Comparison of ENCODE assay signal across 8 mouse cellular contexts in the genomic region with DNA sequence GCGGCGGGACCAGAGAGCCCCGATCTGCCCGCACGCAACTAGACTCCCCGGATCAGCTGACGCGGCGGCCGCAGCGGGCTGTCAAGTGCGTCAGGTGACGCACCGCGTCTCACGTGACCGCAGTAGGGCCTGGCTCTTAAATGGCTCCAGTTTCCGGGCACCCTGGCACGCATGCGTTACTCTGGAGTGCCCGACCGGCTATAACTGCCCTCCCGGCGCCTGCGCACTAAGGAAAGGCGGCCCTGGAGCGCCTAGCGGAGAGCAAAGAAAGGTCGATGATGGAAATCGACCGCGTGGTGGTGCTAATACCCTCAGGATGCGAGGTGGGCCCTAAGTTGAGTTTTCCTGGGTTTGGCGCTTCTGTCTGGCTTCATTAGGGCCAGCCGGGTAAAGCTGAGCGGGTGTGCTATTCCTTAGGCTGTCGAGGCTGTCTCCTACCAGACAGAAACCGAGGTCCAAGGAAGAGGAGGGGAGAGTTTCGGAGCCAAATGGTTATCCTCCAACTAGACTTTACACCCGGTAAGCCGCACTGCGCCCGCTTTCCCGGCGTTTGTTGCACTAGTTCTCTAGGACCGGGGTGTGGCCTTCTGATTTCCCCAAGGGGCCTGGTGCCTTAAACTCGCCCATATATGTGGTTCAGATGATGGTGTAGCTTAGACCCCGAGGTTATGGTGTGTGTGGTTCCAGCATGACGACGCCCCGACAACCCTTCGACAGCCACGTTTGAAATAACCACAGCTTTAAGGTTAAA. TPM values are rescaled to one million over a fixed set of nuclear protein-coding genes. Genes with fewer than 3 reads are reported as not detected.
DNase-seq lines count a peak whose midpoint lies in the region; ATAC-seq and TF ChIP-seq lines count a peak whose summit lies in the region.

Gene Atp6v0d1, minus strand, starts transcription at position 96 of the 751 bp plus-strand sequence.

- H3K9me3 ChIP-seq in embryonic facial prominence, embryonic 14.5 days (ENCODE audit: control insufficient read depth, low read length) = no peaks in the 10 kb centered on the region
- no peaks in the 10 kb centered on the region for H3K9me3 ChIP-seq in limb, embryonic 13.5 days
- H3K9me3 ChIP-seq in midbrain, embryonic 16.5 days (replicated peaks; ENCODE audit: control insufficient read depth, low read length, poor library complexity, severe bottlenecking) = no peaks in the 10 kb centered on the region

- H3K4me3 ChIP-seq in embryonic facial prominence, embryonic 14.5 days (ENCODE audit: low read depth, low read length) = peak within 1 kb of the TSS; percentile 93
- peak within 1 kb of the TSS; percentile 80 for H3K4me3 ChIP-seq in heart, adult 2 months
- peak within 1 kb of the TSS; percentile 87 for H3K4me3 ChIP-seq in limb, embryonic 13.5 days
- H3K4me3 ChIP-seq in midbrain, embryonic 16.5 days (ENCODE audit: low read depth, low read length) = peak within 1 kb of the TSS; percentile 88

- H3K27me3 ChIP-seq in embryonic facial prominence, embryonic 14.5 days (replicated peaks; ENCODE audit: control insufficient read depth, insufficient read depth, low read length) = no peaks in the 10 kb centered on the region
- no peaks in the 10 kb centered on the region for H3K27me3 ChIP-seq in heart, adult 2 months (ENCODE audit: control insufficient read depth, insufficient read depth, low read length)
- H3K27me3 ChIP-seq in limb, embryonic 13.5 days = 0 out of 2 replicates have a peak, but pooled peaks cover 8% of the 10 kb centered on the region
- H3K27me3 ChIP-seq in midbrain, embryonic 16.5 days (ENCODE audit: control insufficient read depth, insufficient read depth, low read depth, low read length) = no peaks in the 10 kb centered on the region

- DNase-seq in 3T3-L1 (ENCODE audit: low read depth, low spot score) = peak; percentile 100
- peak; percentile 92 to 99 for DNase-seq in adrenal gland, postnatal 4 days (ENCODE audit: low spot score in 2 of 2)
- peak; percentile 100 for DNase-seq in embryonic facial prominence, embryonic 14.5 days (ENCODE audit: low spot score)
- DNase-seq in heart, adult 2 months = peak; percentile 97 to 100
- DNase-seq in kidney, adult 8-10 months = peak; percentile 100
- DNase-seq in spleen, postnatal 10 days (ENCODE audit: low spot score in 2 of 2) = peak; percentile 95 to 100

- peak; percentile 97 for TF ChIP-seq CTCF in heart, adult 2 months (IDR thresholded peaks at IDR 0.05)

- H3K9ac ChIP-seq in embryonic facial prominence, embryonic 14.5 days (ENCODE audit: low read depth, low read length) = peak within 1 kb of the TSS; percentile 87
- H3K9ac ChIP-seq in heart, adult 2 months (ENCODE audit: low read depth, low read length) = peak within 1 kb of the TSS; percentile 94
- H3K9ac ChIP-seq in limb, embryonic 13.5 days = peak within 1 kb of the TSS; percentile 87
- peak within 1 kb of the TSS; percentile 93 for H3K9ac ChIP-seq in midbrain, embryonic 16.5 days (ENCODE audit: low read depth, low read length)

- 4% methylated on average over 48 of the region's 53 CpGs for WGBS in embryonic facial prominence, embryonic 14.5 days
- under 1% methylated on average over 53 of the region's 53 CpGs for WGBS in heart, adult 2 months
- WGBS in limb, embryonic 13.5 days = 4% methylated on average over 51 of the region's 53 CpGs
- 3% methylated on average over 48 of the region's 53 CpGs for WGBS in midbrain, embryonic 16.5 days

- no peaks in the 10 kb centered on the region; the same call in 1 of the 2 replicates for H3K4me1 ChIP-seq in embryonic facial prominence, embryonic 14.5 days (ENCODE audit: control insufficient read depth, insufficient read depth, low read length)
- peaks cover 6% of the 10 kb centered on the region for H3K4me1 ChIP-seq in heart, adult 2 months (ENCODE audit: control insufficient read depth, insufficient read depth, low read length)
- peaks cover 29% of the 10 kb centered on the region for H3K4me1 ChIP-seq in limb, embryonic 13.5 days
- H3K4me1 ChIP-seq in midbrain, embryonic 16.5 days (ENCODE audit: control insufficient read depth, insufficient read depth, low read length) = peaks cover 36% of the 10 kb centered on the region

- ATAC-seq in embryonic facial prominence, embryonic 14.5 days (ENCODE audit: low read depth) = peak; percentile 99
- peak; percentile 99 for ATAC-seq in limb, embryonic 13.5 days (ENCODE audit: low FRiP score, low read depth)
- peak; percentile 98 for ATAC-seq in midbrain, embryonic 16.5 days

- peak; percentile 86 for TF ChIP-seq POLR2A in heart, adult 2 months (IDR thresholded peaks at IDR 0.05; ENCODE audit: insufficient read depth, low read depth, low read length)

- peak within 1 kb of the TSS; percentile 75; the same call in 1 of the 2 replicates for H3K27ac ChIP-seq in embryonic facial prominence, embryonic 14.5 days (replicated peaks; ENCODE audit: low read depth, low read length)
- peak within 1 kb of the TSS; percentile 91 for H3K27ac ChIP-seq in heart, adult 2 months
- H3K27ac ChIP-seq in limb, embryonic 13.5 days = peak within 1 kb of the TSS; percentile 61
- peak within 1 kb of the TSS; percentile 90 for H3K27ac ChIP-seq in midbrain, embryonic 16.5 days (ENCODE audit: low read length)

- peak within 1 kb of the TSS; percentile 75 for H3K4me2 ChIP-seq in embryonic facial prominence, embryonic 14.5 days (ENCODE audit: low read depth, low read length)
- peak within 1 kb of the TSS; percentile 95 for H3K4me2 ChIP-seq in limb, embryonic 13.5 days (replicated peaks)
- H3K4me2 ChIP-seq in midbrain, embryonic 16.5 days (ENCODE audit: low read length) = peak within 1 kb of the TSS; percentile 95

- H3K36me3 ChIP-seq in embryonic facial prominence, embryonic 14.5 days (ENCODE audit: control insufficient read depth, insufficient read depth, low read length) = no peaks in the 10 kb centered on the region
- H3K36me3 ChIP-seq in heart, adult 2 months (ENCODE audit: control insufficient read depth, insufficient read depth, low read length) = peaks cover 3% of the 10 kb centered on the region
- H3K36me3 ChIP-seq in limb, embryonic 13.5 days = no peaks in the 10 kb centered on the region
- H3K36me3 ChIP-seq in midbrain, embryonic 16.5 days (ENCODE audit: control insufficient read depth, insufficient read depth, low read length) = no peaks in the 10 kb centered on the region

- peak; percentile 95 for TF ChIP-seq EP300 in heart, adult 2 months (IDR thresholded peaks at IDR 0.05; ENCODE audit: insufficient read depth, low read depth, low read length)

- intact Hi-C loops in heart, adult 2 months (cut with DNase I) = loop anchor here (1.0 to 5.0 kb wide), 3 partner anchors 30 to 121 kb away; partner anchors contain the start of genes Agrp, Carmil2 and Ctcf

- peaks cover 2% of the 10 kb centered on the region; the same call in 1 of the 2 replicates for H3K79me2 ChIP-seq in heart, adult 2 months (replicated peaks; ENCODE audit: control insufficient read depth, insufficient read depth, low read length)

RNA-seq across cellular contexts. Expression of gene Atp6v0d1, which starts in this region (rescaled TPM):
- 100 to 1,000 TPM; 103 to 113 TPM for total RNA-seq in adrenal gland, postnatal 4 days (2021)
- 92.7 and 102 TPM in 2 replicates for polyA plus RNA-seq in embryonic facial prominence, embryonic 14.5 days (2014; fragmentation: Nextera tagmentation; extraction: Ambion mirVana)
- 10 to 100 TPM; 46.4 to 48.9 TPM for total RNA-seq in heart, adult 2 months (2021)
- 61.7 and 69.0 TPM in 2 replicates for polyA plus RNA-seq in heart, adult 2 months (2012; rRNA removed)
- polyA plus RNA-seq in limb, embryonic 13.5 days (2015; fragmentation: Nextera tagmentation; extraction: Ambion mirVana) = 82.5 and 83.5 TPM in 2 replicates
- polyA plus RNA-seq in midbrain, embryonic 16.5 days (2015; fragmentation: Nextera tagmentation; extraction: Ambion mirVana) = 226 and 244 TPM in 2 replicates

Comparison
In these comparisons a context has a peak if more than half of its experiments do, and no peak if none do; other contexts are left out.
1. Peak in every context shown above with its lines: DNase-seq, ATAC-seq, H3K4me3 ChIP-seq and H3K27ac ChIP-seq.